Mouse (Mus musculus) bone marrow macrophage, adult 2 months (primary cell): ENCODE results near the gene Lhfpl4.

ENCODE experiments used
- CTCF ChIP-seq: IDR thresholded peaks from 2 replicates; pipeline ENCODE4 v1.5.1; 2012; ENCODE audit warnings: low read depth, mild to moderate bottlenecking, low read length, moderate library complexity
- POLR2A ChIP-seq: IDR thresholded peaks from 2 replicates; pipeline ENCODE4 v1.6.1; 2012; ENCODE audit warnings: mild to moderate bottlenecking, low read depth, low read length, borderline replicate concordance

- TF ChIP-seq CTCF (no peak), POLR2A (no peak)
Observed at GRCm38 (mm10) chr6:113194517-113194840, 705 bp downstream of the Lhfpl4 start.
